Mouse (Mus musculus) right cerebral cortex, adult 2 months (tissue): Measurements from ENCODE around the gene Wdr81.
"Not testable (repeated sequence)": the region's sequence is repeated elsewhere in the genome, so short reads cannot be mapped to it uniquely, and the experiment has no call there.

Source experiments
- DNase-seq, 2 experiments: peaks; one replicate each; pipeline ENCODE4 v3.0.0; 2021 to 2022; ENCODE audit warnings: low spot score in 2 of 2

The Wdr81 gene

GRCm38 (mm10) chr11:75460844-75461742 lies 6.6 kb upstream of the Wdr81 start, which contains the start of gene Tlcd2:
Tlcd2 (plus strand) TSS chr11:75461715.
- DNase-seq = peak; percentile 99

GRCm38 (mm10) chr11:75460103-75460843 lies 5.8 kb upstream of the Wdr81 start:
- DNase-seq = peak; percentile 91

- no peak for DNase-seq
Measured at GRCm38 (mm10) chr11:75459751-75460102, 5.2 kb upstream of the Wdr81 start.

GRCm38 (mm10) chr11:75459141-75459711 lies 4.7 kb upstream of the Wdr81 start:
- DNase-seq = no peak

GRCm38 (mm10) chr11:75458628-75459041 lies 4.1 kb upstream of the Wdr81 start:
- DNase-seq = no peak

GRCm38 (mm10) chr11:75458169-75458568 lies 3.7 kb upstream of the Wdr81 start:
- peak in 1 of 2 experiments; percentile 55 for DNase-seq

- no peak for DNase-seq
Measured at GRCm38 (mm10) chr11:75456440-75456871, 1.9 kb upstream of the Wdr81 start.

GRCm38 (mm10) chr11:75455971-75456370 lies 1.5 kb upstream of the Wdr81 start:
- DNase-seq = not testable (repeated sequence)

GRCm38 (mm10) chr11:75455041-75455736 lies 672 bp upstream of the Wdr81 start:
- DNase-seq = no peak

- no peak for DNase-seq
Measured at GRCm38 (mm10) chr11:75452812-75453557, 1.5 kb downstream of the Wdr81 start.

- no peak for DNase-seq
Measured at GRCm38 (mm10) chr11:75452081-75452480, 2.4 kb downstream of the Wdr81 start.

- no peak for DNase-seq
Measured at GRCm38 (mm10) chr11:75450936-75451335, 3.6 kb downstream of the Wdr81 start.

GRCm38 (mm10) chr11:75450304-75450908 lies 4.1 kb downstream of the Wdr81 start:
- no peak for DNase-seq

- no peak for DNase-seq
Measured at GRCm38 (mm10) chr11:75449695-75450094, 4.8 kb downstream of the Wdr81 start.

- no peak for DNase-seq
Measured at GRCm38 (mm10) chr11:75448575-75448974, 5.9 kb downstream of the Wdr81 start.

- no peak for DNase-seq
Measured at GRCm38 (mm10) chr11:75443711-75444110, 10.8 kb downstream of the Wdr81 start.

- DNase-seq = no peak
Measured at GRCm38 (mm10) chr11:75441601-75442000, 12.9 kb downstream of the Wdr81 start.

- no peak for DNase-seq
Measured at GRCm38 (mm10) chr11:75441034-75441433, 13.5 kb downstream of the Wdr81 start.

GRCm38 (mm10) chr11:75439951-75440350 lies 14.6 kb downstream of the Wdr81 start:
- no peak for DNase-seq

GRCm38 (mm10) chr11:75439363-75439762 lies 15.2 kb downstream of the Wdr81 start, which contains the start of gene Serpinf2:
Serpinf2 (minus strand) TSS chr11:75439591.
- no peak for DNase-seq
